Mouse (Mus musculus): ENCODE measurements around the gene Lingo1.

- TF ChIP-seq EP300 (IDR thresholded peaks at IDR 0.05; ENCODE audit: low read depth) (no peak), CTCF (IDR thresholded peaks at IDR 0.05; ENCODE audit: low read depth) (no peak)
Observed at GRCm38 (mm10) chr9:56646227-56647025, 149.8 kb downstream of the Lingo1 start.

All from liver, postnatal 0 days (tissue).